Mouse (Mus musculus): ENCODE results near the gene Herc4. TPM values are rescaled to one million over a fixed set of nuclear protein-coding genes. Genes with fewer than 3 reads are reported as not detected.
"Not testable (repeated sequence)": the region's sequence is repeated elsewhere in the genome, so short reads cannot be mapped to it uniquely, and the experiment has no call there.

Gene Herc4
- polyA plus RNA-seq, 1 experiment from 2014 or later: 32.8 TPM

- peaks cover 16% of the 10 kb centered on the region for H3K36me3 ChIP-seq
- H3K27me3 ChIP-seq: no peaks in the 10 kb centered on the region
- H3K4me2 ChIP-seq (replicated peaks): peak overlapping the region; percentile 65
- no peaks in the 10 kb centered on the region for H3K9me3 ChIP-seq
- WGBS: 20% methylated on average over 5 of the region's 5 CpGs
- ATAC-seq (replicated peaks): no peak
- H3K9ac ChIP-seq (replicated peaks): peak overlapping the region; percentile 95; the same call in 1 of the 2 replicates
- peak overlapping the region; percentile 90 for H3K4me3 ChIP-seq
- H3K4me1 ChIP-seq: peaks cover 24% of the 10 kb centered on the region
- no peak overlapping the region for H3K27ac ChIP-seq (replicated peaks)
Observed at GRCm38 (mm10) chr10:63337326-63337725, 93.7 kb downstream of the Herc4 start.

GRCm38 (mm10) chr10:63337951-63338836 is 94.6 kb downstream of the Herc4 start:
- under 1% methylated on average over 87 of the region's 113 CpGs for WGBS
- Histone ChIP-seq H3K9me3 (no peaks in the 10 kb centered on the region), H3K27ac (replicated peaks) (peak overlapping the region; percentile 91), H3K4me3 (peak overlapping the region; percentile 90), H3K4me2 (replicated peaks) (peak overlapping the region; percentile 65), H3K4me1 (peaks cover 24% of the 10 kb centered on the region), H3K36me3 (peaks cover 9% of the 10 kb centered on the region; the same call in 1 of the 2 replicates), H3K27me3 (no peaks in the 10 kb centered on the region), H3K9ac (replicated peaks) (peak overlapping the region; percentile 95)
- ATAC-seq (replicated peaks): peak; percentile 86

GRCm38 (mm10) chr10:63338914-63339643 is 95.5 kb downstream of the Herc4 start:
- peak overlapping the region; percentile 95 for H3K9ac ChIP-seq (replicated peaks)
- WGBS: under 1% methylated on average over 63 of the region's 74 CpGs
- no peaks in the 10 kb centered on the region for H3K9me3 ChIP-seq
- no peaks in the 10 kb centered on the region for H3K27me3 ChIP-seq
- peaks cover 24% of the 10 kb centered on the region for H3K4me1 ChIP-seq
- peak overlapping the region; percentile 90 for H3K4me3 ChIP-seq
- 0 out of 2 replicates have a peak, but pooled peaks cover 4% of the 10 kb centered on the region for H3K36me3 ChIP-seq
- peak overlapping the region; percentile 91 for H3K27ac ChIP-seq (replicated peaks)
- H3K4me2 ChIP-seq (replicated peaks): peak overlapping the region; percentile 65
- peak; percentile 96 for ATAC-seq (replicated peaks)

- Histone ChIP-seq H3K9ac (replicated peaks) (no peak overlapping the region), H3K4me1 (peaks cover 18% of the 10 kb centered on the region), H3K9me3 (no peaks in the 10 kb centered on the region), H3K27ac (replicated peaks) (no peak overlapping the region), H3K4me3 (no peak overlapping the region), H3K36me3 (no peaks in the 10 kb centered on the region), H3K27me3 (no peaks in the 10 kb centered on the region), H3K4me2 (replicated peaks) (no peak overlapping the region)
- ATAC-seq (replicated peaks): no peak
- WGBS: 91% methylated on average over 2 of the region's 2 CpGs
Observed at GRCm38 (mm10) chr10:63341351-63341750, 97.7 kb downstream of the Herc4 start.

GRCm38 (mm10) chr10:63344751-63345150 is 101.1 kb downstream of the Herc4 start:
- WGBS: 91% methylated on average over 3 of the region's 3 CpGs
- ATAC-seq (replicated peaks): no peak

GRCm38 (mm10) chr10:63348291-63348690 is 104.7 kb downstream of the Herc4 start:
- Histone ChIP-seq H3K27me3 (no peaks in the 10 kb centered on the region), H3K4me1 (no peaks in the 10 kb centered on the region), H3K4me3 (no peak overlapping the region), H3K9me3 (no peaks in the 10 kb centered on the region), H3K27ac (replicated peaks) (no peak overlapping the region), H3K4me2 (replicated peaks) (no peak overlapping the region), H3K9ac (replicated peaks) (no peak overlapping the region), H3K36me3 (no peaks in the 10 kb centered on the region)
- WGBS: 47% methylated on average over 3 of the region's 3 CpGs
- ATAC-seq (replicated peaks): no peak

More at GRCm38 (mm10) chr10:63344751-63345150, 101.1 kb downstream of the Herc4 start:
- H3K4me1 ChIP-seq: no peaks in the 10 kb centered on the region
- no peaks in the 10 kb centered on the region for H3K36me3 ChIP-seq
- H3K27ac ChIP-seq (replicated peaks): no peak overlapping the region
- no peaks in the 10 kb centered on the region for H3K9me3 ChIP-seq
- no peak overlapping the region for H3K9ac ChIP-seq (replicated peaks)
- no peak overlapping the region for H3K4me2 ChIP-seq (replicated peaks)
- no peak overlapping the region for H3K4me3 ChIP-seq
- H3K27me3 ChIP-seq: no peaks in the 10 kb centered on the region

- Histone ChIP-seq H3K27me3 (no peaks in the 10 kb centered on the region), H3K4me1 (no peaks in the 10 kb centered on the region), H3K9ac (replicated peaks) (no peak overlapping the region), H3K4me2 (replicated peaks) (no peak overlapping the region), H3K36me3 (no peaks in the 10 kb centered on the region), H3K9me3 (no peaks in the 10 kb centered on the region), H3K4me3 (no peak overlapping the region), H3K27ac (replicated peaks) (no peak overlapping the region)
- WGBS: 92% methylated on average over 7 of the region's 7 CpGs
- no peak for ATAC-seq (replicated peaks)
Observed at GRCm38 (mm10) chr10:63350666-63351065, 107.1 kb downstream of the Herc4 start.

- H3K4me2 ChIP-seq (replicated peaks); H3K27me3 ChIP-seq; H3K4me3 ChIP-seq; H3K9ac ChIP-seq (replicated peaks); H3K27ac ChIP-seq (replicated peaks); H3K9me3 ChIP-seq; H3K4me1 ChIP-seq; ATAC-seq (replicated peaks); H3K36me3 ChIP-seq: not testable (repeated sequence)
- 89% methylated on average over 7 of the region's 7 CpGs for WGBS
Observed at GRCm38 (mm10) chr10:63351099-63351498, 107.5 kb downstream of the Herc4 start.

GRCm38 (mm10) chr10:63352111-63352510 is 108.5 kb downstream of the Herc4 start:
- no peaks in the 10 kb centered on the region for H3K4me1 ChIP-seq
- H3K27me3 ChIP-seq: no peaks in the 10 kb centered on the region
- no peaks in the 10 kb centered on the region for H3K36me3 ChIP-seq
- 49% methylated on average over 5 of the region's 5 CpGs for WGBS
- H3K9me3 ChIP-seq: no peaks in the 10 kb centered on the region
- H3K4me2 ChIP-seq (replicated peaks): no peak overlapping the region
- H3K4me3 ChIP-seq: no peak overlapping the region
- no peak overlapping the region; the same call in 1 of the 2 replicates for H3K27ac ChIP-seq (replicated peaks)
- no peak for ATAC-seq (replicated peaks)
- H3K9ac ChIP-seq (replicated peaks): no peak overlapping the region

GRCm38 (mm10) chr10:63360502-63360901 is 116.9 kb downstream of the Herc4 start:
- WGBS: 68% methylated on average over 1 of the region's 1 CpGs
- Histone ChIP-seq H3K36me3 (no peaks in the 10 kb centered on the region), H3K9ac (replicated peaks) (no peak overlapping the region), H3K4me1 (no peaks in the 10 kb centered on the region), H3K9me3 (no peaks in the 10 kb centered on the region), H3K4me2 (replicated peaks) (no peak overlapping the region), H3K27me3 (no peaks in the 10 kb centered on the region), H3K4me3 (no peak overlapping the region), H3K27ac (replicated peaks) (no peak overlapping the region)
- no peak for ATAC-seq (replicated peaks)

- WGBS: 57% methylated on average over 7 of the region's 7 CpGs
Observed at GRCm38 (mm10) chr10:63365918-63366455, 122.4 kb downstream of the Herc4 start.

GRCm38 (mm10) chr10:63367386-63367785 is 123.8 kb downstream of the Herc4 start:
- Histone ChIP-seq H3K4me1 (no peaks in the 10 kb centered on the region), H3K9ac (replicated peaks) (no peak overlapping the region), H3K4me3 (no peak overlapping the region), H3K4me2 (replicated peaks) (no peak overlapping the region), H3K27me3 (no peaks in the 10 kb centered on the region), H3K27ac (replicated peaks) (no peak overlapping the region), H3K9me3 (no peaks in the 10 kb centered on the region), H3K36me3 (no peaks in the 10 kb centered on the region)
- ATAC-seq (replicated peaks): no peak
- WGBS: 80% methylated on average over 6 of the region's 6 CpGs

More at GRCm38 (mm10) chr10:63365918-63366455, 122.4 kb downstream of the Herc4 start:
- H3K27ac ChIP-seq (replicated peaks): no peak overlapping the region
- no peak overlapping the region for H3K4me3 ChIP-seq
- no peak overlapping the region for H3K9ac ChIP-seq (replicated peaks)
- no peaks in the 10 kb centered on the region for H3K27me3 ChIP-seq
- no peaks in the 10 kb centered on the region for H3K36me3 ChIP-seq
- no peaks in the 10 kb centered on the region for H3K4me1 ChIP-seq
- no peak for ATAC-seq (replicated peaks)
- no peaks in the 10 kb centered on the region for H3K9me3 ChIP-seq
- H3K4me2 ChIP-seq (replicated peaks): no peak overlapping the region; the same call in 1 of the 2 replicates

Data from forebrain, embryonic 15.5 days (tissue).